Mouse (Mus musculus) yolk sac, embryonic 10.5 days (tissue): ENCODE results near the gene Arsg.

Source experiments
- DNase-seq: peaks from one replicate; pipeline ENCODE4 v3.0.0-alpha.2; 2017; ENCODE audit warnings: low spot score

Gene Arsg

GRCm38 (mm10) chr11:109586424-109586823, 113.2 kb downstream of the Arsg start:
- no peak for DNase-seq

GRCm38 (mm10) chr11:109587019-109587418, 113.8 kb downstream of the Arsg start:
- DNase-seq, result no peak

GRCm38 (mm10) chr11:109587638-109588374, 114.6 kb downstream of the Arsg start:
- peak; percentile 7 for DNase-seq

- no peak for DNase-seq
Measured at GRCm38 (mm10) chr11:109590012-109590411, 116.8 kb downstream of the Arsg start.

- DNase-seq, result no peak
Measured at GRCm38 (mm10) chr11:109591511-109591910, 118.3 kb downstream of the Arsg start.

- DNase-seq, result peak; percentile 29
Measured at GRCm38 (mm10) chr11:109593200-109593981, 120.2 kb downstream of the Arsg start.

- DNase-seq, result no peak
Measured at GRCm38 (mm10) chr11:109594761-109595160, 121.6 kb downstream of the Arsg start.

- no peak for DNase-seq
Measured at GRCm38 (mm10) chr11:109598778-109599570, 125.8 kb downstream of the Arsg start.

GRCm38 (mm10) chr11:109607600-109607999, 134.4 kb downstream of the Arsg start:
- DNase-seq, result no peak

GRCm38 (mm10) chr11:109608976-109609625, 135.9 kb downstream of the Arsg start:
- DNase-seq, result no peak

GRCm38 (mm10) chr11:109610046-109610794, 137.0 kb downstream of the Arsg start:
- DNase-seq, result peak; percentile 55

- DNase-seq, result no peak
Measured at GRCm38 (mm10) chr11:109610795-109611302, 137.7 kb downstream of the Arsg start.

GRCm38 (mm10) chr11:109611303-109612149, 138.4 kb downstream of the Arsg start, which contains the start of gene Wipi1:
TSS of gene Wipi1 (minus strand) at chr11:109611967.
- peak; percentile 100 for DNase-seq

GRCm38 (mm10) chr11:109612871-109613529, 139.8 kb downstream of the Arsg start:
- no peak for DNase-seq

GRCm38 (mm10) chr11:109615286-109615685, 142.1 kb downstream of the Arsg start:
- DNase-seq, result no peak

- no peak for DNase-seq
Measured at GRCm38 (mm10) chr11:109616352-109616751, 143.2 kb downstream of the Arsg start.

- no peak for DNase-seq
Measured at GRCm38 (mm10) chr11:109616766-109617165, 143.6 kb downstream of the Arsg start.

GRCm38 (mm10) chr11:109619055-109619454, 145.9 kb downstream of the Arsg start:
- DNase-seq, result peak; percentile 46

GRCm38 (mm10) chr11:109620356-109620755, 147.2 kb downstream of the Arsg start:
- no peak for DNase-seq
